Mouse (Mus musculus) testis, adult 10 weeks (tissue): ENCODE data around the gene Olfr799. TPM values are rescaled to one million over a fixed set of nuclear protein-coding genes. Genes with fewer than 3 reads are reported as not detected.

Experiments used
- polyA plus RNA-seq: library from polyadenylated mRNA; stranded (reverse); fragments of 350-450 nt; fragmentation: Illumina TruSeq; extraction: RNeasy Lipid Tissue Mini Kit (QIAGEN cat#74804); gene quantifications from one replicate; pipeline ENCODE4 v1.2.3, GENCODE M21; 2014; ENCODE audit warnings: low read depth, low replicate concordance

Gene Olfr799
- not detected for polyA plus RNA-seq

DNA sequence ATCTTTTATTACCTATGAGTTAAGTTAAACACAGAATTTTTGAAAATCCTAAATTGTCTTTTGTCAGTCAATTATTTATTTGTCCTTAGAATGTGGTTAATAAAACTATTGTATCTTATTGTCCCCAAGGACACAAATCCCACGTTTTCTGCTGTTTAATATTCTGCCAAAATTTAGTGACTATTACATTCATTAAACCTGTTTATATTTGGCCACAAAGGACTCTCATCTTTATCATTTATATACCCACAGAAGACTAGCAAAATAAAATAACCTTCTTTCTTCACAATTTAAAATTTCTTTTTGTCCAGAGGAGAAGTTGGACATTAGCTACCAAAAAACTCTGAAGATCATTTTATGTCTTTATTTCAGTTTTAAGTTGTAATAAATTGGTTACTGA is at the start of gene Olfr799:
Gene Olfr799 (plus strand): TSS at position 301 of the 400 bp plus-strand sequence.

DNA sequence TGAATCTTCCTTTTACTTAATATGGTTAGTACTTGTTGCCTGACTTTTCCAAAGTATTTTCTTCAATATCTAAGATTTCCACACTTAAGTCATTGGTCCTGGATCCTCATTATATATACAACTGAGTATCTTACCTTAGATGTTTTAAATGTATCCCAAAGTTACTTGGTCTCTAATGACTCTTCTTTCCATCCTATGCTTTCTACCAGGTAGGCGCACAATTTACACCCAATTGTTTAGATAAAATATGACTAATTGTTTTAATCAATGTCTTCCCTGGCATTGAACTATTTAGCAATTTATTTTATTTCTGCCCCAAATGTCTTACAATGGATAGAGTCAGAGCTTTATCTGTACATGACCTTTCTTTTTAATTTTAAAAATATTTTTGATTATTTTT is 24.8 kb upstream of the Olfr799 start, which contains the start of gene Olfr796:
Gene Olfr796 (minus strand): TSS at position 101 of the 400 bp plus-strand sequence.

DNA sequence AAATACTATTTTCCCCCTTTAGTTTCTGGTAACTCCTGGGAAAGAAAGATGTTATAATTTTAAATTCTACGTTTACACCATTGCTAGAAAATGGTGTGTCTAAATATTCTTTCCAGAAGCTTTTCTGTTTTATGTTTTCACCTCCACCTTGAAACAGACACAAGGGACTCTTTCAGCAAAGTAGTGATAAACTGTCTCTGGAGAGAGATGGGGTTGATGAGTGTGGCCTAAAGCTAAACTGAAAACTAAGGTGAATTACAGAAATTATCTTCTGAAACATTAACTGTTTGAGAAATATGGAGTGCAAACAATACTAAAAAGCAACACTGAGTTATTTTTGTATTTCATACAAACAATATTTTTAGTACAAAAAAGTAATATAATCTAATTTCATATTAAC is 9.4 kb upstream of the Olfr799 start, which contains the start of gene Olfr798:
Gene Olfr798 (minus strand): TSS at position 101 of the 400 bp plus-strand sequence.

DNA sequence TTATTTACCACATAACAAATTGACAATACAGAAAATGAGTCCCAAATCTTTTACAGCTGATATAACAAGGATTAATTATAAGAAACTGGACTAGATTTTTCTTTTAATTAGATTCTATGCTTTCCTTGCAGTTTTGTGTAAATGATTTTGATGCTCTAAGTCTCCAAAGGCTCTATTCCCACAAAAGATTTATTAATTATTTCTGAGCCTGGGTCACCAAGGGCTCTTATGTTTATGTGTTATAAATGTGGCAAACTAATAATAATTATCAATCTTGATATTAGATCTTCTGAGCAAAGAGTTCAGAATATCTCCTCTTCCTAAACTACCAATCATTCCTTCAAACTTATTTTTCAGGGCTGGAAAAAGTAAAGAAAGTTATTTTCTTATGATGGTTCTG is 20.1 kb downstream of the Olfr799 start, which contains the start of gene Olfr800:
Gene Olfr800 (plus strand): TSS at position 301 of the 400 bp plus-strand sequence.

DNA sequence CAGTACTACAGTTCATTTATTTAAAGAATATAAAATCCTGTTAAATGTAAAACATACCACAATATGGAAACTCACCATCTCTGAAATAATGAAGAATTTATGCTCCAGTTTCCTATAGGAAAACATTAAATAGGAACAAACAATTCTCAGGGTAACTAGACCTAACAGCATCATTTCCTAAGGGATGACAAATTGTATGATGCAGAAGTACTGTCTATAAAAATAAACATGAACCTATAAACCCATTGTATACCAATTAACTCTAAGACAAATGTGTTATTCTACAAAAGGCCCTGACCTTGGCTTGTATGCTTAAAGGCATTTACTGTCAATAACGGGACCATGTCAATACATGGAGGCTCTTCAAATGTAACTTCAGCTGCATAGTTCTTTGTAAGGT is 36.5 kb downstream of the Olfr799 start, which contains the start of gene Olfr801:
Gene Olfr801 (minus strand): TSS at position 101 of the 400 bp plus-strand sequence.

DNA sequence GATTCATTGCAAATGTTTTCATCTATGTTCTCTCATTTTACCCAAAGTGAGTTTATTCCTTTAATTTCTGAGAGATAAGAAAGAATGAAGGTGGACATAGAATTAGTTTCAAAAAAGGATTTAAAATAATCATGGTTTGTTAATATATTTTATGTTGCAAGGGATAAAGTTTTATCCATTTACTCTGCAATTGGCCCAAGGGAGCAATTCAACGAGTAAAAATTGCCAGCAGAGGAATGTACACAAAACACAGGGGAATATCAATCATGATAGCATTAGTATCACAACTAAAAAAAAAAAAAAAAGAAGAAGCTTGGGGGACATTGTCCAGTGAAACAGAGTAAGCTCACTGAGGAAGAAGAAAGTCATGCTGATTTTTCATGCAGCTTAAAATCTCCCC is 50.8 kb downstream of the Olfr799 start, which contains the start of gene Olfr802:
Gene Olfr802 (minus strand): TSS at position 101 of the 400 bp plus-strand sequence.

DNA sequence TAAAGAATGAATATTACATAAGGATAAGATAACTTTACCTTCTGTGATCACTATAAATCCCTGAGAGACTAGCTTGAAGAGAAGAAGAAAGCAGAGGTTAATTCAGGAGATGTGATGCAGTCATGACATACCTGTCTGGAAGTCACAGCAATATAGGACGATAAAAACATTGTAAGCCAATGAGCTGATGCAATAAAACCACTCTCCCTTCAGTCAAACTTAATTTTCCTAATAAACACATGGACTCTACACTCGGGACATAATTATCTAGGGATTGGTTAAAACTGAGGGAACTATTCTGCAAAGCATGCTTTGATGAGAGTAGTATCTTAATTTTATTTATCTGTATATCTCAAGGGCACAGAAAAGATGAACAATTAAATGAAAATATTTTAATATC is 56.9 kb downstream of the Olfr799 start, which contains the start of gene Olfr803:
Gene Olfr803 (minus strand): TSS at position 101 of the 400 bp plus-strand sequence.

Other genes starting within 250 kb of the Olfr799 start
- gene Olfr785, start 232.1 kb upstream of the Olfr799 start, polyA plus RNA-seq = not detected
- not detected for gene Olfr786, start 210.2 kb upstream of the Olfr799 start, polyA plus RNA-seq
- gene Olfr787, start 175.6 kb upstream of the Olfr799 start, polyA plus RNA-seq = 2.5 TPM
- 2.0 TPM for gene Olfr788, start 166.5 kb upstream of the Olfr799 start, polyA plus RNA-seq
- gene Olfr789, start 152.7 kb upstream of the Olfr799 start, polyA plus RNA-seq = 0.25 TPM
- 0.53 TPM for gene Olfr790, start 139.0 kb upstream of the Olfr799 start, polyA plus RNA-seq
- not detected for gene Olfr791, start 115.7 kb upstream of the Olfr799 start, polyA plus RNA-seq
- 0.13 TPM for gene Olfr792, start 98.3 kb upstream of the Olfr799 start, polyA plus RNA-seq
- 0.08 TPM for gene Olfr794, start 69.8 kb upstream of the Olfr799 start, polyA plus RNA-seq
- not detected for gene Olfr796, start 24.9 kb upstream of the Olfr799 start, polyA plus RNA-seq
- gene Olfr798, start 9.6 kb upstream of the Olfr799 start, polyA plus RNA-seq = not detected
- not detected for gene Olfr800, start 20.2 kb downstream of the Olfr799 start, polyA plus RNA-seq
- gene Olfr801, start 36.4 kb downstream of the Olfr799 start, polyA plus RNA-seq = not detected
- gene Olfr802, start 50.7 kb downstream of the Olfr799 start, polyA plus RNA-seq = not detected
- gene Olfr803, start 56.8 kb downstream of the Olfr799 start, polyA plus RNA-seq = not detected
- gene Olfr804, start 65.7 kb downstream of the Olfr799 start, polyA plus RNA-seq = not detected
- gene Olfr805, start 91.9 kb downstream of the Olfr799 start, polyA plus RNA-seq = not detected
- gene Olfr806, start 104.4 kb downstream of the Olfr799 start, polyA plus RNA-seq = not detected
- gene Olfr807, start 120.3 kb downstream of the Olfr799 start, polyA plus RNA-seq = not detected
- not detected for gene Olfr808, start 128.0 kb downstream of the Olfr799 start, polyA plus RNA-seq
- not detected for gene Olfr809, start 137.2 kb downstream of the Olfr799 start, polyA plus RNA-seq
- gene Olfr810, start 157.4 kb downstream of the Olfr799 start, polyA plus RNA-seq = not detected
- not detected for gene Olfr811, start 166.9 kb downstream of the Olfr799 start, polyA plus RNA-seq
- not detected for gene Olfr812, start 208.6 kb downstream of the Olfr799 start, polyA plus RNA-seq
- not detected for gene Olfr813, start 217.9 kb downstream of the Olfr799 start, polyA plus RNA-seq
- not detected for gene Olfr814, start 242.4 kb downstream of the Olfr799 start, polyA plus RNA-seq